ENCODE assay signal across 9 mouse cellular contexts in the genomic region with DNA sequence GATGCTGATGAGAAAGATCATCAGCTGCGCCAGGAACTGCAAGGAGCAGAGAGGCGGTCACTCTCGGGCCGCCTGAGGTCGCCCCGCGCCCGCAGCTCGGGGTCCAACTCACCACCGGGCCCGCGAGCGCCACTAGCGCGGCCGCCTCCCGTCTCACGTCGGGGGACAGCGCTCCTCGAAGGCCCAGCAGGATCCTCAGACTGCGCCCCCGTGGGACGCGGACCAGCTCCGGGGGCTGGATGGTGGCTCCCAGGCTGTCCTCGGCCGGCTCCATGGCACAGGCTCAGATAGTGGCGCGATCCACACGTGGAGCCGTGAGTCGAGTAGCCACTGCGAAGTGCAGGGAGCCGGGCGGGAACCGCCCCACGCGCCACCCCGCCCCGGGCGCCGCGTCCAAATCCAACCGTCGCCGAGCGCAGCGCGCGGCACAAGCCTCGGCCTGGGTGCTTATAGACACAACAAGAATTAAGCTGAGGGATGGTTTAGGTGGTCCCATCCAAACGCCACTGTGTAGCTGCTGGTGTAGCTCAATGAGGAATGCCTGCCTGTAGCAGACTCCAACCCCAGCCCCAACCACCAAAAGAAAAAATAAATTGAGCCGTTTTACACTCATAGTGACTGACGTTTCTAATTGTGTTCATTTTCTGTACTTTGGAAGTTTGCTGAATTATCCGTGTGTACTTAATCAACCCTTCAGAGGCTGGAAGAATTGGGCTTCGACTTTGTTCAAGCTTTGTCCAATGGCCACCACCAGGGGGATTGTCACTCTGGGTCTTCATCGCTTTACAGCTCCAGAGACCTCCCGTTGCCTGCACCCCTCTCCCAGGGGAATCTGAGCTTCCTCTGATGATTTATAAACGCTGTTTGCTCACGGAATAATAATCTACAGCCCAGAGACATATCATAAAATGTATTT. TPM values are rescaled to one million over a fixed set of nuclear protein-coding genes. Genes with fewer than 3 reads are reported as not detected.
DNase-seq lines count a peak whose midpoint lies in the region; ATAC-seq and TF ChIP-seq lines count a peak whose summit lies in the region.
"Had no signal": no experiment of that assay in that cellular context is flagged by ENCODE, and none has a peak within 500 bp of the region (broad histone marks: within the 10 kb centered on the region; RNA-seq: fewer than 3 reads in every experiment).

A gene (minus strand): TSS at position 356 of the 916 bp plus-strand sequence.

- H3K4me3 ChIP-seq in forebrain, embryonic 15.5 days: peak within 1 kb of the TSS; percentile 36
- peak within 1 kb of the TSS; percentile 36 for H3K4me3 ChIP-seq in kidney, embryonic 14.5 days (ENCODE audit: low read length)

- POLR2A ChIA-PET in Patski (lab: Charles Lee): no interaction called here

- in situ Hi-C loops in Patski (cut with MboI; ENCODE audit: low pct_unique_long_range_greater_than_20kb): no loop called here

- ATAC-seq in Patski: no peak
- ATAC-seq in forebrain, embryonic 15.5 days (replicated peaks): no peak
- ATAC-seq in kidney, embryonic 14.5 days (ENCODE audit: low FRiP score, low TSS enrichment): 0 out of 2 replicates have a peak, but pooled peaks have one; percentile 43

- 3% methylated on average over 60 of the region's 61 CpGs for WGBS in forebrain, embryonic 15.5 days
- 2% methylated on average over 61 of the region's 61 CpGs for WGBS in kidney, embryonic 14.5 days

- peak within 1 kb of the TSS; percentile 51 for H3K4me2 ChIP-seq in forebrain, embryonic 15.5 days (replicated peaks)
- peak within 1 kb of the TSS; percentile 58 for H3K4me2 ChIP-seq in kidney, embryonic 14.5 days (replicated peaks; ENCODE audit: low read depth, low read length)

- H3K4me1 ChIP-seq in forebrain, embryonic 15.5 days: peaks cover 12% of the 10 kb centered on the region
- 0 out of 2 replicates have a peak, but pooled peaks cover 4% of the 10 kb centered on the region for H3K4me1 ChIP-seq in kidney, embryonic 14.5 days (ENCODE audit: control insufficient read depth, insufficient read depth, low read length)

- peak within 1 kb of the TSS; percentile 32 for H3K9ac ChIP-seq in forebrain, embryonic 15.5 days (replicated peaks)
- peak within 1 kb of the TSS; percentile 8; the same call in 1 of the 2 replicates for H3K9ac ChIP-seq in kidney, embryonic 14.5 days (ENCODE audit: low read depth, low read length)

- DNase-seq in cerebellum, postnatal 14 days: peak; percentile 33 to 50
- no peak for DNase-seq in cerebellum, postnatal 4 days (ENCODE audit: low spot score in 2 of 2)
- no peak for DNase-seq in Patski (ENCODE audit: low read depth, low spot score)
- DNase-seq in lung, postnatal 4 days: peak; percentile 33 to 38
- peak; percentile 74 for DNase-seq in testis, postnatal 10 days (ENCODE audit: low spot score)
- DNase-seq in T-cell, adult 2 months (ENCODE audit: low spot score): no peak

- H3K27ac ChIP-seq in forebrain, embryonic 15.5 days (replicated peaks): no peak within 1 kb of the TSS
- no peak within 1 kb of the TSS for H3K27ac ChIP-seq in kidney, embryonic 14.5 days (ENCODE audit: low read depth, low read length)
- H3K27ac ChIP-seq: macrophage had no signal

- TF ChIP-seq CTCF in Patski (IDR thresholded peaks at IDR 0.05): peak; percentile 53

- H3K36me3 ChIP-seq in forebrain, embryonic 15.5 days: no peaks in the 10 kb centered on the region
- no peaks in the 10 kb centered on the region for H3K36me3 ChIP-seq in kidney, embryonic 14.5 days (ENCODE audit: control insufficient read depth, insufficient read depth, low read length)

- no peaks in the 10 kb centered on the region for H3K9me3 ChIP-seq in forebrain, embryonic 15.5 days
- no peaks in the 10 kb centered on the region for H3K9me3 ChIP-seq in kidney, embryonic 14.5 days (ENCODE audit: control insufficient read depth, low read length)

- H3K27me3 ChIP-seq in Patski: peaks cover 48% of the 10 kb centered on the region
- H3K27me3 ChIP-seq in forebrain, embryonic 15.5 days: peaks cover 17% of the 10 kb centered on the region
- peaks cover 16% of the 10 kb centered on the region for H3K27me3 ChIP-seq in kidney, embryonic 14.5 days (ENCODE audit: control insufficient read depth, insufficient read depth, low read length)

- CTCF ChIA-PET in Patski (lab: Charles Lee): interaction anchor here (1.1 to 1.5 kb wide), 3 partner anchors 10 to 19 kb away, joined by 3 to 5 read pairs (median 3); no protein-coding TSS in a partner anchor

RNA-seq across cellular contexts. Expression of the gene that starts here (rescaled TPM):
- not detected for polyA plus RNA-seq in Patski (2021)
- not detected in 2 replicates for polyA plus RNA-seq in forebrain, embryonic 15.5 days (2015; fragmentation: Nextera tagmentation; extraction: Ambion mirVana)
- polyA plus RNA-seq in kidney, embryonic 14.5 days (2014; fragmentation: Nextera tagmentation; extraction: Ambion mirVana): not detected in 2 replicates
- polyA plus RNA-seq: macrophage had no signal

Comparison
In these comparisons a context has a peak if more than half of its experiments do, and no peak if none do; other contexts are left out.
1. DNase-seq: peak in cerebellum, postnatal 14 days (2 of 2), lung, postnatal 4 days (2 of 2) and testis, postnatal 10 days (single experiment); none in cerebellum, postnatal 4 days (0 of 2), Patski (single experiment) and T-cell, adult 2 months (single experiment).
2. Peak in ATAC-seq, H3K4me3 ChIP-seq, H3K9ac ChIP-seq and H3K4me2 ChIP-seq in kidney, embryonic 14.5 days; RNA of the gene not detected or under 1 TPM.